Mouse (Mus musculus) kidney, postnatal 4 days (tissue): ENCODE measurements around the gene Tob1.

Source experiments
- DNase-seq, 2 experiments: peaks; one replicate each; pipeline ENCODE4 v3.0.0; 2021; ENCODE audit warnings: mixed read lengths in 2 of 2

The Tob1 gene

GRCm38 (mm10) chr11:94229207-94229960 lies 18.1 kb downstream of the Tob1 start:
- DNase-seq: no peak

GRCm38 (mm10) chr11:94230244-94230643 lies 19.0 kb downstream of the Tob1 start:
- no peak for DNase-seq

GRCm38 (mm10) chr11:94231821-94232552 lies 20.7 kb downstream of the Tob1 start:
- peak in 1 of 2 experiments; percentile 46 for DNase-seq

GRCm38 (mm10) chr11:94233405-94233804 lies 22.2 kb downstream of the Tob1 start:
- DNase-seq: no peak

- no peak for DNase-seq
Observed at GRCm38 (mm10) chr11:94234380-94234779, 23.1 kb downstream of the Tob1 start.

DNA sequence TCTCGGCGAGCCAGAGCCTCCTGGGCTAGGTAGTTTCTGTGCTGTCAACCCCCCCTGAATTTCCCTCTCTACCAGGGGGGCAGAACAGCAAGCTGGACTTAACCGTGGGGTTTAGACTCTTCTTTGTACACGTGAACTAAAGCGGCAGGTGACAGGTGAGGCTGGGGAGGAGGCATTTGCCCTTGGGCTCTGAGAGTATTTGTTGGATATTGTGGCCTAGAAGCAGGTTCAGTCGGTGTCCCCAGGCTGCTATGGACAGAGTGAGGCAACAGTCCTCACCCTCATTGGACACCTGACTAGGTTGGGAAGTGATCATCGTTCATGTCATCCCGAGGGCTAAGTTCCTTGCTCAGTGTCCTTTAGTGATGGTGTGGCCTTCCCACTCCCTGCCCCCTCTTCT lies 23.6 kb downstream of the Tob1 start:
- DNase-seq: no peak

- peak; percentile 74 to 82 for DNase-seq
Observed at GRCm38 (mm10) chr11:94236074-94236473, 24.8 kb downstream of the Tob1 start.

DNA sequence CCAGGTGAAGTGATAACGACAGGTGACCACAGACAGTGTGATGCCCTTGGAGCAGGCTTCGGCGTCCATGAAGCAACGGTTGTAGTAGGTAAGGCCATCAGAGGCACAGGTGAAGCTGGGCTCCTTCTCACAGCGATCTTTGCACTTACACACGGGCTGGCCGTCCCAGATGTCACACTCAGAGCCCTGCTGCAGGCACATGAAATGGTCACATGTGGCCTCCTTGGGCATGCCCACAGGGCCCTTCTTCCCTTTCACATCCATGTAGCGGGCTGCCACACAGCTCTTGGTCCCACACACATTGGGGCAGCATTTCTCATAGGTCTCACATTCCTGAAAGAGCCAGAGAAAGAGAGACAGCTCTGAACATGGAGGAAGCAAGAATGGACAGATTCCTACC lies 27.5 kb downstream of the Tob1 start:
- no peak for DNase-seq

GRCm38 (mm10) chr11:94239706-94240105 lies 28.5 kb downstream of the Tob1 start:
- DNase-seq: no peak

GRCm38 (mm10) chr11:94242760-94243421 lies 31.6 kb downstream of the Tob1 start:
- DNase-seq: peak; percentile 53 to 72

DNA sequence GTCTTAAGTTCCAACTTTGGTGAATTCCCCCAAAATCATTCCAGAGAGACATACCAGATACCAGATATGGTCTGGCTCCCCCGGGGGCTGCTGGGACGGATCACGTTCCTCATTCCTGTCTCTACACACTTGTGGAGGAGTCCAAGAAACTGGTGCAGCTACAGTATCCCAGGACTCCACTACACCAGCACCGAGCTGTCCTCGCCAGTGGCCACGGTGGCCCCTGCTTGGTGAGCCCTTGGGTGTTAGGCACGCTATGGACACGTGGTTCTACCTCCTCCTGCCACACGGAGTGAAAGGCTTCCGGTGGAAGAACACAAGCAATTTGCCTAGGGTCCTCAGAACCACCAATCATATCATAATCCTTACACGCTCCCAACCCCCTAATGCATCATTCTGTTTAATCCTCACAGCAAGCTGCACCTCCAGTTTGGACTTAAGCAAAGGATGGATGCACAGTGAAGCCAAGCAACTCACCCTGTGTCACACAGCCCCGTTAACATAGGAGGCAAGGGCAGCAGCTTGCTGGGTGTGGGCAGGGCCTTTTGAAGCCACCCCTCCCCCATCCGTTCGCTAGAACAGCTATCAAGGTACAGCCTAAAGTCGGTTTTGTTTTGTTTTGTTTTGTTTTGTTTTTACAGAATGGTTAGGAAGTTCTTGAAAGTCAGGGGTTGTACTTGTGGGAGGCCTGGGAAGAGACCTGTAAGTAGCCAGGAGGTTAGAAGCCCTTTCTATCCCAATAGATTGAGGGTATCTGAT lies 32.3 kb downstream of the Tob1 start:
- peak; percentile 33 to 53 for DNase-seq

DNA sequence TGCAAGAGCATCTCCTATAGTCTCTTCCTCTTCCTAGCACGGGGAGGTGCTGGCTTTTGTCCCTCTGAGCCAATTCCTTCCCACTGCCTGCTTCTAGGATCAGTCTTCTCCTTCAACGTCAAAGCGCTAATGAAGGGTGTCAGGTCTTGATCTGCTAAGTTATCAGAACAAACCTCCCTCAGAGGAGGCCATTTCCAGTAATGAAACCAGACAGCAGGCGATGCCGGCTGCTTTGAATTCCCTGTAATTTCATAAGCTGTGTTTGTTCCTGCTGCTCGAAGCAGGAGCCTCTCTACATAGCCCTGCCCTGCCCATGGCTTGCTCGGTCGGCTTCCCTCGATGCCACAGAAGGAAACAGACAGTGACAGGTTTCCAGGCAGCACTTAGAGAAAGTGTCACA lies 33.1 kb downstream of the Tob1 start:
- DNase-seq: no peak

DNA sequence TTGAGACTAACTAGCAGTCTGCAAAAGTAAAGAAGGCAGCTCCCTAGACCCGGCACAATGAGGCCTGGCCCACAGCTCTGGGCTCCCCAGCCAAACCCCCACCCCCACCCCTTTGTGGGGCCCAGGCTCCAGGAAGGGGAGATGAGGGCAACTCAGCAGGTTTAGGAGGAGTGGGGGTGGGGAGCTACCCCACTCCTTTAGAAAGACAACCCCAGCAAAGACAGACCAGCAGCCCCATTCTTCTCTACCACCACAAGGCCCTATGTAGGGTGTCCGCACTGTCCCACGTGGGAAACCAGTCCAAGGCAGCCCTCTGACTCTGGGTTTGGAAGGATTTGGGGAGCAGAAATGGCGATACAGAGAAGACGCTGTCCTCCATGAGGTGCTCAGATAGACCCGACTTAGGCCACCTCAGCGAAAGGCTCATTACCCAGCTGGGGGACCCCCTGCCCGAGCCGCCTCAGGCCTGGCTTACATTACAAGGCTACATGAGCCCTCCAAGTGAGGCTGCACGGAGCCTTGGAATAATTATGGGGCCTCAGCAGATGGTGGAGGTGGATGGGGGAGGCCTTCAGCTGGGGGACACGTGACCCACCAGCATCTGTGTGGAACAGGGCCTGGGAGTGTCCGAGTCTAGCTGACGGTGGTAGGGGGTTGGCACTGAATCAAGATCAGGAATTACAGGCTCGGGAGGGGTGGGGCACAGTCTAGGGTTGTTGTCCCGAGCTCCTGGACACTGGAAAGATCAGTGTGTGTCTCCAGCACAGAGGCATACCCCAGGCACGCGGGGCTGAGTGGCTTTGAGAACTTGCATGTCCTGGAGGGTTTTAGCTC lies 34.9 kb downstream of the Tob1 start, which contains the start of gene Wfikkn2:
Gene Wfikkn2, minus strand, starts transcription at position 51 of the 834 bp plus-strand sequence.
- DNase-seq: peak; percentile 21 to 58

GRCm38 (mm10) chr11:94246789-94247061 lies 35.5 kb downstream of the Tob1 start:
- DNase-seq: no peak

DNA sequence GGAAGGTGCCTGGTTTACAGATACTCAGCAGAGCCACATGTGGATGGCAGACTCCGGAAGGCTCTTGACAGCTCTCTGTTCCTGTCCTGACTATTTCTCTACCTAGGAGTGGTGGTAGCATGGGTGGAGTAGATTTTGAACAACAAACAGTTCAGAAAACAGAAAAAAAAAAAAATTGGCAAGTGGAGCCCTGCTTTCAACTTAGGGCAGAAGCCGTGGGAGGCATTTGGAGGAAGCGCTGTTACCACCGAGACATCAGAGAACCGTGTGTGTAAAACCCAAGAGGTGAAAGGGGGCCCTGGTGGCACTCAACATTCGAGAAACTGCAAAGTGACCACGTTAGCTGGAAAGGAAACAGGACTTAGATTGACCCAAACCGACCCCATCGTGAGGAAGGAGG lies 41.9 kb downstream of the Tob1 start:
- no peak for DNase-seq

DNA sequence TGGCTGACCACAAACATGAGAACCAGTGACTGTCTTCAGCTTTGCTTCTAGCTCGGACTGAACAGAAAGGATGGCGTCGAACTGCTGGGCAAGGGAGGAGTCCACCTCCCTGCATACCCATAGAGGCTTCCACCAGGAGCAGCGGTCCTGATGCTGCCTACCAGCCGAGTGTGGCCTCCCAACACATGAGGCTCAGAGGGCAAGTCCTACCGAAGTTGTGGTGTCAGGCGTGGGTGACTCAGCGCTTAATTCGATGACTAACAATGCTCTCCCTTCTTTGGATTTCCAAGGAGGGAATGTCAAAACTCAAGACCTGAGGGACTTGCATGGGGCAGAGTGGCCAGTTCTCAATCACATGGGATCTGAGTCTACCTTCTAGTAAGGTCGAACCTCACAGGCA lies 42.4 kb downstream of the Tob1 start:
- no peak for DNase-seq

DNA sequence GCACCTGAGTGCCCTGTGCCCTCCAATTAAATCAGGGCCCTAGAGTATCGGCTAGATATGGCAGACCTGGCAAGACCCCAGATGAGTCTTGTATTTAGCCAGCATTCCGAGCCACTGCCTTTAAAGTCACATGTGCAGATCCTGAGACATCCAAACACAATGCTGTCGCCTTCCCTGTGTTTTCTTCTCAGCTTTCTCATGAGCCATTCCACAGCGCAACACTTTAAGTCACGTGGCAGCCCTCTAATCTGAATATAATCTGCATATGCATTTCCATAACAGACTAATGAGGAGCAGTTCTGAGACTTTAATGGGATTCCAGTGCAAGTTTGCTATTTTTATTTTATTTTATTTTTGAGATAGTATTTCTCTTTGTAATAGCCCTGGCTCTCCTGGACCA lies 44.5 kb downstream of the Tob1 start:
- DNase-seq: no peak

GRCm38 (mm10) chr11:94257987-94258386 lies 46.7 kb downstream of the Tob1 start:
- no peak for DNase-seq

DNA sequence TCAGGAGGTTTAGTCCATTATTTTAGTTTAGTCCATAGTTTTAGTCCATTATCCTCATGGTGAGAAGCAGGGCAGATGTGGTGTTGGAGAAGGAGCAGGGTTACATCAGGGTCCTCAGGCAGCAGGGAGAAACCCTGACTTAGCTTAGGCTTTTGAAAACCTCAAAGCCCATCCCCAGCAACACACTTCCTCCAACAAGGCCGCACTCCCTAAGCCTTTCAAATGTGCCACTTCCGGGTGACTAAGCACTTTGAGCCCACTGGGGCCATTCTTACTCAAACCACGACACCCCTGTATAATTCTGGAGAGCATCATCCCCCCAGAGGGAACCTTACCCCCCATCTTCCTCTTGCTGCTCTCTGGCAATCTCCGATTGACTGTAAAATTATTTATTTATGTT lies 48.6 kb downstream of the Tob1 start:
- no peak for DNase-seq

DNA sequence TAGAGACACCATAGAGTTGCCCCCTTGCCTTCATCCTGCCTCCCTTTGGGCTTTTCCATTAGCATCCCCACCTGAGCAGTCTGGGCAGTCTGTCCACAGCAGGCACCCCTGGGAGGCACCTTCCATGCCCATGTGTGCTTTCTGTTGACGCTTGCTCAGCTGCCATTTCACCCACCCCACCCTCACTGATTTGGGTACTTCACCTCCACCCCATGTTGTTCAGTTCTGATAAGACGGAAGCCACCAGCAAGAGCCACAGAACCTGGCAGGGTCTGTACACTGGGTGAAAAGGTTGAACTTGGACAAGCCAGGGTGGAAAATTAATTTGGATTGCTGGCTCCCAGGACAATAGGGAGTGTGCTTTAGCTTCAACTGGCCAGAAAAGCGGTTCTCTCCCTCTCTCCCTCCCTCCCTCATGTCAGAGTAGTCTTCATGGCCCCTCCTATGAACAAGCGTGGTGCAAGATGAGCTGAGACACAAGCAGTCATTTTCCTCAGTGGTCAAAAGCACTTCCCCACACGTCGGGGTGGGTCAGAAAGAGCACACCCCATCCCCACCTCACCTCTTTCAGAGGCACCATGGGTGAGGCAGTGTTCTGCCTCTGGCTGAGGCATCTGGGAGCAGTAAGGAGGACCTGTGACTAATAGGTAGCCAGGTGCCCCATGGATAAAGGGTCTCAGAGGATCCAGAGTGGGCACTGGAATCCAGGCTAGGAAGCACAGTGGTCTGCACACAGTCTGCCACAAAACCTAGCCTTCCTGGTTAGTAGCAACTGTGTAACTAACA lies 50.5 kb downstream of the Tob1 start:
- DNase-seq: no peak
